Mouse (Mus musculus): ENCODE results near the gene Noct.
"Not testable (repeated sequence)": the region's sequence is repeated elsewhere in the genome, so short reads cannot be mapped to it uniquely, and the experiment has no call there.

Gene Noct

DNA sequence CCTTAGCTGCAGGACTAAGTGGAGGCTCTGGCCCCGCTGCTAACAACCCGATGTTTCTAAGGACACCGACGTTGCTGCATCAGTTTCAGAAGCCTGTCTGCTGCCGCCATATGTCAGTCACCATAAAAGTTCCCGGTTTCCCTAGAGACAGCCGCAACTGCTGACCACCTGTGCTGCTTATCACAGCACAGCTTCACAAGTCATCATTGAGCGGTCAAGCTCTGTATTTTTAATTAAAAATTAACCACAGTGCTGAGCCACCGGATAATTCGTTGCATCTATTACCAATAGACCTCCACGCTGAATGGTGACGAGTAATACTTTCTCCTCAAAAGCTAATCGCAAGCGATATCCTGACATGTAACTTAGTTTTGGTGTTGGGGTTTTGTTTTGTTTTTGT lies 19.4 kb upstream of the Noct start:
- ATAC-seq (ENCODE audit: low TSS enrichment), result no peak

DNA sequence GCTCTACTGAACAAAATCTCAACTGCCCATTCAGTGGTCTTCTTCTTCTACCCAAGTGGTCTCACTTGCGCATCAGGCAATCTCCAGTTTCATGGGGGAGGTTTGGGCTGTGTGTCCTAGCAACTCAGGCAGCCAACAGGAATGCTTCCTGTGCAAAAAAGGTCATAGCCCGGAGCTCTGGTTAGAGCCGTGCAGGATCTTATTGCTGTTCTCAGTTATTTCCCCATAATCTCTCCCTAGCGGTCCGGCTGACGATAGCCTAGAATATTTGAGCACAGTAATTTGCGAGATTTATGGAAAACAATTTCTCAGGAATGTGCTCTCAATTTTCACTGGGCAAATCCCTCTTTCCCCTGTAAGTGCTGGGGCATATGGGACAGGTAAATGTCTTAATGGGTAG lies 17.7 kb upstream of the Noct start:
- ATAC-seq (ENCODE audit: low TSS enrichment), result no peak

DNA sequence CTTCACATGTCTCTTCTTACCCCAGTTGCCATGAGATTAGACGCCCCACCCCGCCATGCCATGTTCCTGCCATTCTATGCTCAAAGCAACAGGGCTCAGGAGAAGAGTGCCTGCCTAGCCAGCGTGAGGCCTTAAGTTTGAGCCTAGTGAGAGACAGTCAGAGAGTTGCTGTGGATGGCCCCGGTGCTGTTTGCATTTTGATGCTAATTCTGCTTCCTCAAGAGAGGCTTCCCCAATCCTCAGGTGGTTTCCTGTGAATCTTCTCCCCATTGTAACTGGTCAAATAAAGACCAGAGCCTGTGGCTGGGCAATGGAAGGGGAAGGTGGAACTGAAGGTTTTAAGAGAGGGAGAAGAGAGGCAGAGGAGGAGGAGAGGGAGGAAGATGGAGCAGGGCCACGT lies 15.6 kb upstream of the Noct start:
- ATAC-seq (ENCODE audit: low TSS enrichment), result no peak

DNA sequence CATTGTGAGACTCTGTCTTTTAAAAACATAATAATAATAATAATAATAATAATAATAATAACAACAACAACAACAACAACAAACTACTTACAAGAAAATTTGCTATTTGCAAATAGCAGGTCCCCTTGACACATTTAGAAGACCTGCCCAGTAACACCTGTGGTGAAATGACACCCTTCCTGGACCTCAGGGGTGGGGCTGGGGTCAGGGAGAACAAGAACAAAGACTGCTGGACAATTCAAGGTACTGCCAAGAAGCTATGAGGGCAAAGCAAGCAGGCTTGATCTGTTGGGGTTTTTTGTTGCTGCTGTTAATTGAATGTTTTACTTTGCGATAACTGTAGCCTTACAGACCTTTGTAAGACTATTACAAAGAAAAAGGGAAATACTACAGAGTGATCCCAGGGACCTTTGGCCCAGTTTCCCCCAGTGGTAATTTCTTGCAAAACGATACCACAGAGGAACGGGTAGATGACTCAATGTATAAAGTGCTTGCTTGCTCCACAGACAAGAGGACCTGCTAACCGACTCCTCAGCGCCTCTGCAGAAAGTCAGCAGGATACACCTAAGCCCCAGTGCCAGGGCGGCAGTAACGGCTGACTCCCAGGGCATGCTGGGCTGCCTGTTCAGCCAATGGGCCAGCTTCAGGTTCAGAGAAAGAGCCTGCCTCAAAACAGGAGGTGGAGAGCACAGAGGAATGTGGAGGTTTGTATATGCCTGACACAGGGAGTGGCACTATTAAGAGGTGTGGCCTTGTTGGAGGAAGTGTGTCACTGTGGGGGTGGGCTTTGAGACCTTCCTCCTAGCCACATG lies 14.5 kb upstream of the Noct start:
- ATAC-seq (ENCODE audit: low TSS enrichment), result no peak

DNA sequence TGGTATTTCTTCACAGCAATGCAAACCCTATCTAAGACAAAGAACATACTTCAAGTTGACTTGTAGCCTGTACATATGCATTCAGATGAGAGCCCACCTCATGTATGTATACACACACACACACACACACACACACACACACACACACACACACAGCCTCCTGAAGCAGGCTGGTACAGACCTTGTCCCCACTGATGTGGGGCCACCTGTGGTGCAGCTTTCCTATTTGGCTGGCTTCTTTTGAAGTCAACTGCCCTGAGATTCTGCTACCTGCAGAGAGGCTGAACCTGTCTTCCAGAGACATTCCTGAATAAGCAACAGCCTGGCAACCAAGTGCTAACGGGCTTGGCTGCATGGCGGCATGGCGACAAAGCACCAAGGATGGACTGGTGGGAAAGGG lies 13.8 kb upstream of the Noct start:
- ATAC-seq (ENCODE audit: low TSS enrichment), result no peak

DNA sequence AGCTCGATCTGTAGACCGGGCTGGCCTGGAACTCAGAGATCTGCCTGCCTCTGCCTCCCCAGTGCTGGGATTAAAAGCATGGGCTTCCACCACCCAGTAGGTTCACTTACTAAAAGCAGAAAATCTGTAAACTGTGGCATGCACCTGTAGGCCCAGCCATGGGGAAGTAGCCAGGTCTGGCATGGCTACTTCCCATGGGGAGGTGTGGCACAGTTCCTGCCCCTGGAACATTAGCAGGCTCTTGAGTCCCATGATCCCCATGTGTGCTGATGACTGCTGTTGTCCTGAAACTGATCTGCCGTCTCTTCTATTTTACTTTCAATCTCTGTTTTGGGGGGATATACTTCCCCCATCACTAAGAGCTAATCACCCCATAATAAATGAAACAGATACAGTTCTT lies 11.1 kb upstream of the Noct start:
- no peak for ATAC-seq (ENCODE audit: low TSS enrichment)

DNA sequence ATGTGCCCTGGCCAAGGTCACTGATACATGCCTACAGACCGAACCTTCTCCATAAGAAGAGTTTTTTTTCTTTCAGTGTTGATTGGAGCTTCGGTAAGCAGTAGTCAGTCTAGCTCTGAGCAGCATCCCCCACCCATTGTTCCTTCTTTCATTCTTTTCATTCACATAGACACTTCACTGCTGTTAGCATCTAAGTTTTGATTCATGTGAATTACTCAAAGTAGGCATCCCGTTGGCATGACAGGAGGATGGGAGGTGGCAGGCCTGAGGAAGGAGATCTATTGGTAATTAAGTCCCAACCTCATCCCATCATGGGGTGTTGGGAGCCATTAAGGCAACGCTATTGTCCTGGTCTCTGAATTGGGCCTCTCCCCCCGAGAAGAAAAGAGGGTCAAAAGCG lies 8.6 kb upstream of the Noct start:
- no peak for ATAC-seq (ENCODE audit: low TSS enrichment)

DNA sequence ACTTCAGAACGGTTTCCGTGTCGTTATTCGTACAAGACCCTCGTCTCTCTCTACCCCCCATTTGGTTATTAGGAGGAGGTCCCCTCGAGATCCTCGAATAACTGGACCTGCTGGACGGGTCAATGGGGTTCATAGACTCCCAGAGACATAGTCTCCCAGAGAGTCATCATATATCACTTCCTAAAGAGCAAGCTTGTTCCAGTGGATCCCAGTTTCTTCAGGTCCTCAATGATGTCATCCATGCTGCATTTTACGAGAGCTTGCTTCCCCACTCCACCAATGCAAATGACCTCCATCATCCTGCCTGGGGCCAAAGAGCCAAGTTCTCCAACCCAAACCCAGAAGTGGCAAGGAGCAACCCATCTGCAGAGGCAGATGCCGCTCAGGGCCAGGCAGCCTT lies 7.9 kb upstream of the Noct start:
- not testable (repeated sequence) for ATAC-seq (ENCODE audit: low TSS enrichment)

DNA sequence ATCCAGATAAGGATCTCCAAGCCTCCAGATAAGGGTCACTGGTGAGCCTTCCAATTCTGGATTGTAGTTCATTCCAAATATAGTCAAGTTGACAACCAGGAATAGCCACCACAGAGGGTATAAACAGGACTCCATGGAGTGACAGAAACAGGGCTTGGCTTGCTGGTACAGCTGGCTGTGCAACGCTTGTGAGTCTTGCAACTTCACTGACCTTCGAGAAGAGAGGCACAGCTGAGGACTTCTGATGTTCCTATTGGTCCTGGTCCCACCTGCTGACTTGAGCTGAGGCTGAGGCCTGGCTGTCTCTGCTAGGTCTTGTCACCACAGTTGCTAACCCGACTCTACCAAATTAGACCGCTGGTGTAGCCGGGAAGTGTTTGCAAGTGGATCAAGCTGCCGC lies 5.9 kb upstream of the Noct start:
- ATAC-seq (ENCODE audit: low TSS enrichment), result not testable (repeated sequence)

DNA sequence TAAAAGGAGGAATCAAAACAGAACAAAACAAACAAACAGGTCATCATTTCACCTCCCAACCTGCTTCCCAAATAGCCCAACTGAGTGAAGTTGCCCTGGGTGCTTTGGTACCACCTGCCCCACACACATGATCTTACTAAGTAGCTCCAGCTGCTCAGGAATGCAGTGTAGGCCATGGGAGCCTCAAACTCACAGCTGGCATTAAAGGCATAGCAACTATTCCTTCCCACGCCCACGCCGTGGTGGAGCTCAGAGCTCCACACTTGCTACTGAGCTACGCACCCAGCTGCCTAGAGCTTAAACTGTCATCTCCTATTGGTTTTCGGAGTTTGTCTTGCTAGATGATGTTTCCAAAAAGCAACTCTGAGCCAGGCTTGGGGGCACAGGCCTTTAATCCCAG lies 5.0 kb upstream of the Noct start:
- no peak for ATAC-seq (ENCODE audit: low TSS enrichment)

DNA sequence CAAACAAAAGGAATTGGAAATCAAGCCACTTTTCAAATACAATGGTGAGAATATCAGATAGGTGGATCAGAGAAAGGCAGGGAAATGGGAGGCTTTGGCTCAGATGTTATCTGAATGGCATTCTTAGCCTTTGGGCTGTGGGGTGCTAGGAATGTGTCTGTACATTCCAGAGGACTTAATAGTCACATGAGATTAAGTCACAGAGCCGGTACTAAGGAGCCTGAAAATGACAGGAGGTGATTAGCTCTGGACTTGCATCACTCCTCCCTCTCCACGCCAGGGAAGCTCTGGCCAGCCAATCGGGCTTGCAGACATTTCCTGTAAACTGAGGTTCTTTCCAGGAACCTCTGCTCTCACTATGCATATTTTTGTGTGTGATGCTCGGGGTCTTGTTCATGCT lies 3.4 kb upstream of the Noct start:
- no peak for ATAC-seq (ENCODE audit: low TSS enrichment)

DNA sequence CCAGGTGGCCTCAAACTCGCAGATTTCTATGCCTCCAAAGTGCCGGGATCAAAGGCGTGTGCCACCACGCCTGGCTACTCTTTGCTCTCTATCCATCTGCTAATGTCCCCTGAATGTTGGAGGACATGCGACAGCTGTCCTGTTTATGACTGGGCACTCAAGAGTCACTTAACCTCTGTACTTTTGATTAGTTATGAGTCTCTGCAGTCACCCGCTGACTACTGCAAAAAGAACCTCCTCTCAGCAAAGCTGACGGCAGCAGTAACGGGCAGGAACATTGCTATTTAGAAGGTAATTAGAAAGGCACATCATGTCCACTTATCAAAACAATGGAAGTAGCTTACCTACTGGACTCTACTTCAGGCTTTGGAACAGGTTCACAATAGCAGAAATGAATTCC lies 2.4 kb upstream of the Noct start:
- ATAC-seq (ENCODE audit: low TSS enrichment), result no peak

DNA sequence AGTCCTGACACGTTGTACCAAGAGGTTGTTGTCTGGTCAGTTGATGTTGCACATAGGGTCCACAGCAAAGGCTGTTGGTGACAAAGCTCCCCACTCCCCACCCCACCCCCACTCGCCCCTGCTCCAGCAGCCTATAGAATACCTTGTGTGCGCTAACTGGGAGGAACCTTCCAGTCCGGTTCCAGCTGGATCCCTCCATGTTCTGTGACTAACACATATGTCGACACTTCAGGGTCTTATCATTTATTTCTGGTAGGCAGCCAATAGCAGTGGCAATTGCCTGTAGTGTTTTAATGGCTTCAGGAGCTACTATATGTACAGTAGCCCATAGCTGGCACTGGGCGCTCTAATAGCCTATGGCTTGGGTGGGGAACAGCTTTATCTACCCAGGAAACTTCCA lies 1.9 kb upstream of the Noct start:
- ATAC-seq (ENCODE audit: low TSS enrichment), result no peak

DNA sequence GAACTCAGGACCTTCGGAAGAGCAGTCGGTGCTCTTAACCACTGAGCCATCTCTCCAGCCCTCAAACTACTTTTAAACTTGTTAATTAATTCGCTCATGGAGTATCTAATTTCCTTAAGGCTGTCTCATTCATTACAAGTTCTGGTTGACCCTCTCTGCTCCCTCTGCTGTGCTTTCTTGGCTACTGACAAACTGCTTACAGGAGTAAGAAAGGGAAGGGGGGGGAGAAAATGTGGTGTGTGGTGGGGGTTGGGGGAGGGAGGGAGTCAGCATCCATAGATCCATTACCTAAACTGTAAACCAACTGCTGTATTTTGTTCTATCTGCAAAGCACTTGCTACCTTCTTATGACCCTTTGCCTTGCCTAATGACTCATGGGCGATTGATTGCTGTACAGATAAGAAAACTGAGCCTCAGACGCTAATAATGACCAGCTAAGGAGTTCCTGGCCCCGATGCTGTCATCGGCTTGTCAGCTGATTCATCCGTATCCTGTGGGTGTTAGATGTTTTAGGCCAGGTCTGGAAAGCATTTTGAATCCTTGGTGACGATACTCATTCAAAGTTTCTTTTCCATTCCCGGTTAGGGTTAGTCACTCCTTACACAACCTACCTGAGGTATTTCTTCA lies 1.3 kb upstream of the Noct start:
- no peak for ATAC-seq (ENCODE audit: low TSS enrichment)

DNA sequence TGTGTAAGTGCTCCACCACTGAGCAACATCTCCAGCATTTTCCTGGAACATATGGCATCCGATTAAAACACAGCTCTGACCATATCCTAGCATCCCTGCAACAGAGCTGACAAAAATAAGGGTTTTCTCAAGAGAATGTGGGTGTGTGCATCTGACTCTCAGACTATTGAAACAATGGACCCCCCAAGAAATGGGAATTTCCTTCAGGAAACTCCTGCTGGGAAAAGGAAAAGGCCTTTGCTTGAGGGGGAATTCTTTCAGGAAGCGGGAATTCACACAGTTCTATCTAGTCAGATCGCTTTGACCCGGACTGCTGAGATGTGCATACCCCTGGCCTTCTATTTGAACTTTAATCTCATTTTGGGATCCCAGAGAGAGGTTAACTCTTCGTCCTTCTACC lies 691 bp upstream of the Noct start:
- no peak for ATAC-seq (ENCODE audit: low TSS enrichment)

DNA sequence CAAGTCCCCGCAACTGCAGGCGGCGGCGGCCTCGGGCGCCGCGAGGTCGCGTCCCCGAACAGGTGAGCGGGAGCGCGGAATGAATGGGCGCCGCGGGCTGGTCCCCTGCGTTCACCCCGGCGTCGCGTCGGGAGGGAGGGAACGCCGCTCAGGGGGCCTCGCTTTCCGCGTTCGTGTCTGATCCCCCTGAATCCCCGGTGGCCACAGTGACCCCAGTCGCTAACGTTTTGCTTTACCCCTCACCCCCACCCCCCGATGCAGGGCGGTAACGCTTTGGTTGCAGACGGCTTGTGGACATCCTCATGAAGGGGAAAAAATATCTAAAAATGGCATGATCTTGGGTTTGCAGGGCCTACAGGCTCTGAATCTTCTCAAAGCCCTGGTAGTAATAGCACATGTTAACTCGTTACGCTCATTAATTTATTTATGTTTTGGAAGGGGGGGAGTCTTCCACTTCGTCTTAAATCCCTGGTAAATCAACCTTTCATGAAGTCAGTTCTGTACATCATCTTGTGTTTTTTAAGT lies 1.0 kb downstream of the Noct start:
- no peak; the same call in 1 of the 2 replicates for ATAC-seq (ENCODE audit: low TSS enrichment)

DNA sequence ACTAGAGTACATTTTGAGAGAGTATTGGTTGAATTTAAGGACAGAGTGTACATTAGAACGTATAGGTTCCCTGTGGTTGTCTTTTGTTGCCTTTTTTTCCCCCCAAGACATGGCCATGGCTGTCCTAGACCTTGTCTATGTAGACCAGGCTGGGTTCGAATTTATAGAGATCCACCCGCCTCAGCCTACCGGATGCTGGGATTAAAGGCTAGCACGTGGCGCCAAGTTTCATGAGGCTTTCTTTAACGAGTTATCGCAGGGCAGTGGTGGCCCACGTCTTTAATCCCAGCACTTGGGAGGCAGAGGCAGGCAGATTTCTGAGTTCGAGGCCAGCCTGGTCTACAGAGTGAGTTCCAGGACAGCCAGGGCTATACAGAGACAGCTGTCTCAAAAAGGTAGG lies 1.7 kb downstream of the Noct start:
- no peak for ATAC-seq (ENCODE audit: low TSS enrichment)

DNA sequence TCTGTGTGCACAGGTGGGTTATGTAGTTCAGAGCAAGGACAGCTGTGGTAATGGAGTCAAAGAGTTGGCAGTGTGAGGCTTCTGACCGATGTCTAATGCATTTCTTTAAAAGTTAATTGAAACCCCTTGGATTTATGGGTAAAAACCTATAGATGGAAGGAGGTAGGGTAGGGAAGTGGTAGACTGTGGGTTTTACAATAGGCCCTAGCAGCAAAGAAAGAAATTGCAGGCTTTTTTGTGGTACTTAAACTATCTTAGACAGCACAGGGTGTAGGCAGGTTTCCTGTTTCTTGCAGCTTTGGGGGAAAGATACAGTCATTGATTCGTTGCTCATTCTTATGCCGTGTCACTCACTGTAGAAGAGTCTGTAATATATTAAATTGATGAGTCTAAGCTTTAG lies 2.4 kb downstream of the Noct start:
- ATAC-seq (ENCODE audit: low TSS enrichment), result no peak

DNA sequence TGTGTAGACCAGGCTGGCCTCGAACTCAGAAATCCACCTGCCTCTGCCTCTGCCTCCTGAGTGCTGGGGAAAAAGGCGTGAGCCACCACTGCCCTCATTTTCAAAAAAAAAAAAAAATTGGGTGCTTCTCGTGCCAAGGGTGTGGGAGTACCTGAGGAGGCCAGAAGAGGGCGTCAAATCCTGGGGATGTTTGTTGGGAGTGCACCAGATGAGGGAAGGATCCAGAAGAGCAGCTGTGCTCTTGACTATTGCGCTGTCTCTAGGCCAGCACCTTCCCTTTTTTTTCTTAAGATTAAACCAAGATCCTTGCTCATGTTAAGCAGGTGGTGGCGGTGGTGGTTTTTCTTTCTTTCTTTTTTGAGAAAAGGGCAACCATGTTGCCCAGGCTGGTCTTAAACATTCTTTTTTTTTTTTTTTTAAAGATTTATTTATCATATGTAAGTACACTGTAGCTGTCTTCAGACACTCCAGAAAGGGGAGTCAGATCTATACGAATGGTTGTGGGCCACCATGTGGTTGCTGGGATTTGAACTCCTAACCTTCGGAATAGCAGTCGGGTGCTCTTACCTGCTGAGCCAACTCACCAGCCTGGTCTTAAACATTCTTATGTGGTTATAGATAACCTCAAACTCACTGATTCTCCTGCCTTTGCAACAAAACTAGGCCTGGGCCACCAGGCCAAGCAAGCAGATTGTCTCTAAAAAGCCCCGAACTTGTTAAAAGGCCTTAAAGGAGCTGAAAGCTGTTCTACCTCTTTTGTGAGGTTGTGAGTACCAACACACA lies 4.0 kb downstream of the Noct start:
- ATAC-seq (ENCODE audit: low TSS enrichment), result no peak

DNA sequence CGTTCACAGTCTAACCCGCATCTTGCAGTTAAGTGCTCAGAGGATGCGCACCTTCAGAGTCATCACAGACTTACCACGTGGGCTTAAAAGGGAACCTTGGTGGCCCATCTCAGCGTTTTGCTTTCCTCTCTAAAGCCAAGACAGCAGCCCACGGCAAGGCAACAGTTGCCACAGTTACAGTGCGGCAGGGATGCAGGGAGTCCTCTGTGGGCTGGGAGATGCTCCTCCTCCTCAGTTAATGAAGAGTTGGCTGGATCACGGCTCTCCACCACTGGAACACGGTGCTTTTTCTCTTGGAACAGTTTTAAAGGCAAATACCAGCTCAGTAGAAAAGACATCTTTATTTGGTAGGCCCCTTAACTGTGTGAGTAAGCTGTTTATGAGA lies 4.6 kb downstream of the Noct start:
- ATAC-seq (ENCODE audit: low TSS enrichment), result peak; percentile 50

DNA sequence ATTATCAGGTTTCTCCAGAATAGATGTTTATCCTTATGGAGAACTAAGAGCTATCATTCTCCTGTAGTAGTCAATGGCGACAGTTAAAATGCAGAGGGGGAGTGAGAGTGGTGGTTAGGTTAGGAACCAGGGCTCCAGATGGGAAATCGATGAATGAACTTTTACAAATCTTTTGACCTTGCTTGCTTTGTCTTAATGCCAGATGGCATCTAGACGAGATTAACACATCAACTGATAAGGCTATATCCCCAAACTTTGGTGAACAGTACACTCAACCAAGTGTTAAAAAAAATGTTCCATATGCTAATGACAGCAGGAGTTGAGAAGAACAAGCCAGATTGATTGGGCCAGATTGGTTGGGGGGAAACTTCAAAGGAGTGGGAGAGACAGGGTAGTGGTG lies 5.0 kb downstream of the Noct start:
- no peak for ATAC-seq (ENCODE audit: low TSS enrichment)

DNA sequence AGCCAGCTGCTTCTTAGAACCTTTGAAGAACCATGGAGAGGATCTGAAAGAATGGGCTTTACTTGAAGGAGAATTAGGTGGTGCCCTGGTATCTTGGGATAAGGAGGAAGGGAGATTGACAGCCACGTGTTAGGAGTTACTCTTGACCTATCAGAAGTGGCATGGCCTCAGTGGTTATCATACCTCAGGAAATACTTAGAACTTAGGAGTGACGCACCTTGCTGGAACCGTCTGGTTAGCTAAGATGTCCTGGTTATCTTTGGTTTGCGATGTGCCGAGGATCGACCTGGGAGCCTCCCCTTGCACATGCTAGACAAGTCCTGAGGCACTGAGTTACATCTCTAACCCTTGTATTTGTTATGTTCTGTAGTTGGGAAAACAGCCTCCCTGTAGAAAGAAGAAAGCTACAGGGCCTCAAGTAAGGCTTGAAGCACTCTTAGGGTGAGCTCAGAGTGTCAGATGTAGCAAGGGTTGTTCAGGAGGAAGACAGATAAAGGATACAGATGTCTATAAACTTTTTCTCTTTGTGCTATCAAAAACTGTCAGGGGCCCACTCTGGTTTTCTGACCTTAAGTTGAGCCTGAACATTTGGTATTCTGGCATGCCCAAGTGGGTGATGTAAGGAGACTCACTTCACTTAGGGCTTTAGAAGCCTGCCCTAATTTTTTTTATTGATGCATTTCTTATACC lies 6.0 kb downstream of the Noct start:
- ATAC-seq (ENCODE audit: low TSS enrichment), result no peak

All from frontal cortex, adult (tissue).